Comparison of ENCODE assay signal across 8 mouse cellular contexts in the genomic region with DNA sequence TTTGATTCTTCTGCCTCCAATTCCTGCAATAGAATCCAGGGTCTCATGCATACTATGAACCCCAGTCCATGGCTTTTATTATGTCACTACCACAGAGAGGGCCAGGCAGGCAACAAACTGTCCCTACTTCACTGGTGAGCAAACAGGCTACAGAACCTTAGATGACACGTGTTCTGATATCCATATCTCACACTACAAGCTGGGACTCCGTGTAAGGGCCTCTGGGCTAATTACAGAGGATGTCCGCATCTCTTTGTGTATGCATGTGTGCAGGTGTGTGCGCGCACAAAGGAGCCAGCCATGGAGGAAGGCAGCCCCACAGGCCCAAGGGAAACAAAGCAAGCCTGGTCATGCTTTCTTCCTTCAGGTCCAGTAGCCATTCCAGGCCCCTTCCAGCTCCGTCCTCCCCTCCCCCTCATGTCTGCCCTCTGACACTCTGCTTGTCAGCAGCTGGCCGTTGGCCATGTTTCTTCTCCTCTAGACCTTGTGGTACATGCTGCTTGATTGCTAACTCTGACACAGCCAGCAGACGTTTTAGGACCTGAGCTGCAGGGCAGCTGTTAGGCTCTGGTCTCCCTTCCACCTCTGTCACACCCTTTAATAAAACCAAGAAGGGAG. TPM values are rescaled to one million over a fixed set of nuclear protein-coding genes. Genes with fewer than 3 reads are reported as not detected.
A peak's percentile ranks its signal among the peaks of the same experiment; 100 is the strongest.
DNase-seq lines count a peak whose midpoint lies in the region; ATAC-seq and TF ChIP-seq lines count a peak whose summit lies in the region.

No protein-coding gene starts in this region.

- peaks cover 14% of the 10 kb centered on the region for H3K4me1 ChIP-seq in liver, embryonic 12.5 days
- peaks cover 18% of the 10 kb centered on the region for H3K4me1 ChIP-seq in forebrain, embryonic 12.5 days
- peaks cover 8% of the 10 kb centered on the region for H3K4me1 ChIP-seq in hindbrain, embryonic 16.5 days (ENCODE audit: control insufficient read depth, insufficient read depth, low read depth, low read length)
- peaks cover 6% of the 10 kb centered on the region; the same call in 1 of the 2 replicates for H3K4me1 ChIP-seq in liver, postnatal 0 days (ENCODE audit: insufficient read depth)

- H3K9ac ChIP-seq in liver, embryonic 12.5 days, result no peak overlapping the region
- H3K9ac ChIP-seq in forebrain, embryonic 12.5 days, result no peak overlapping the region
- H3K9ac ChIP-seq in hindbrain, embryonic 16.5 days (ENCODE audit: low read depth, low read length), result no peak overlapping the region
- H3K9ac ChIP-seq in liver, postnatal 0 days (replicated peaks), result no peak overlapping the region

- DNase-seq in liver, result peak; percentile 36
- DNase-seq in liver, postnatal 0 days, result peak; percentile 69
- DNase-seq in adrenal gland, adult 8-10 months, result no peak
- DNase-seq in layer of hippocampus, postnatal 25 days (ENCODE audit: extremely low spot score in 1 of 2, low spot score in 1 of 2), result no peak

- no peak for TF ChIP-seq EP300 in liver, postnatal 0 days (IDR thresholded peaks at IDR 0.05; ENCODE audit: low read depth)

- 54% methylated on average over 8 of the region's 8 CpGs for WGBS in liver, embryonic 12.5 days (ENCODE audit: insufficient replicate concordance)
- WGBS in forebrain, embryonic 12.5 days, result 57% methylated on average over 8 of the region's 8 CpGs
- 33% methylated on average over 8 of the region's 8 CpGs for WGBS in hindbrain, embryonic 16.5 days
- 54% methylated on average over 8 of the region's 8 CpGs for WGBS in liver, postnatal 0 days (ENCODE audit: insufficient replicate concordance)

- H3K4me2 ChIP-seq in liver, embryonic 12.5 days, result no peak overlapping the region
- H3K4me2 ChIP-seq in forebrain, embryonic 12.5 days, result no peak overlapping the region
- no peak overlapping the region for H3K4me2 ChIP-seq in hindbrain, embryonic 16.5 days (ENCODE audit: low read length)
- H3K4me2 ChIP-seq in liver, postnatal 0 days (ENCODE audit: low read depth, low read length), result no peak overlapping the region

- no peaks in the 10 kb centered on the region; the same call in 1 of the 2 replicates for H3K27me3 ChIP-seq in liver, embryonic 12.5 days (replicated peaks)
- H3K27me3 ChIP-seq in forebrain, embryonic 12.5 days, result 0 out of 2 replicates have a peak, but pooled peaks cover 5% of the 10 kb centered on the region
- peaks cover 3% of the 10 kb centered on the region; the same call in 1 of the 2 replicates for H3K27me3 ChIP-seq in hindbrain, embryonic 16.5 days (replicated peaks; ENCODE audit: control insufficient read depth, insufficient read depth, low read length)
- no peaks in the 10 kb centered on the region for H3K27me3 ChIP-seq in liver, postnatal 0 days (ENCODE audit: insufficient read depth, low read length)

- ATAC-seq in liver, embryonic 12.5 days, result no peak
- ATAC-seq in forebrain, embryonic 12.5 days (ENCODE audit: low FRiP score), result 0 out of 2 replicates have a peak, but pooled peaks have one; percentile 37
- peak; percentile 46 for ATAC-seq in hindbrain, embryonic 16.5 days
- ATAC-seq in liver, postnatal 0 days, result peak; percentile 51
- ATAC-seq in granulocyte monocyte progenitor cell, adult 5-6 weeks (replicated peaks; ENCODE audit: poor library complexity, severe bottlenecking), result no peak

- H3K4me3 ChIP-seq in liver, embryonic 12.5 days, result no peak overlapping the region
- H3K4me3 ChIP-seq in forebrain, embryonic 12.5 days (replicated peaks), result no peak overlapping the region
- no peak overlapping the region for H3K4me3 ChIP-seq in hindbrain, embryonic 16.5 days (ENCODE audit: low read length)
- no peak overlapping the region for H3K4me3 ChIP-seq in liver, postnatal 0 days (ENCODE audit: low read depth, low read length)

- TF ChIP-seq CTCF in liver, postnatal 0 days (IDR thresholded peaks at IDR 0.05; ENCODE audit: low read depth), result no peak

- H3K9me3 ChIP-seq in liver, embryonic 12.5 days (replicated peaks), result no peaks in the 10 kb centered on the region
- no peaks in the 10 kb centered on the region for H3K9me3 ChIP-seq in forebrain, embryonic 12.5 days
- H3K9me3 ChIP-seq in hindbrain, embryonic 16.5 days (ENCODE audit: control insufficient read depth, low read length), result no peaks in the 10 kb centered on the region
- no peaks in the 10 kb centered on the region for H3K9me3 ChIP-seq in liver, postnatal 0 days (ENCODE audit: low read length)

- H3K27ac ChIP-seq in liver, embryonic 12.5 days, result no peak overlapping the region
- H3K27ac ChIP-seq in forebrain, embryonic 12.5 days, result peak overlapping the region; percentile 61
- no peak overlapping the region for H3K27ac ChIP-seq in hindbrain, embryonic 16.5 days (ENCODE audit: low read depth, low read length)
- no peak overlapping the region for H3K27ac ChIP-seq in liver, postnatal 0 days (ENCODE audit: low read depth)

- H3K36me3 ChIP-seq in liver, embryonic 12.5 days, result no peaks in the 10 kb centered on the region
- no peaks in the 10 kb centered on the region for H3K36me3 ChIP-seq in forebrain, embryonic 12.5 days (replicated peaks)
- H3K36me3 ChIP-seq in hindbrain, embryonic 16.5 days (ENCODE audit: control insufficient read depth, insufficient read depth, low read length), result no peaks in the 10 kb centered on the region
- no peaks in the 10 kb centered on the region for H3K36me3 ChIP-seq in liver, postnatal 0 days (replicated peaks; ENCODE audit: insufficient read depth, low read length)

RNA-seq across cellular contexts. Expression of a gene that starts 0.5 kb away (rescaled TPM):
- polyA plus RNA-seq in liver, embryonic 12.5 days (2016; fragmentation: Nextera tagmentation; extraction: Ambion mirVana), result 0.41 and 0.62 TPM in 2 replicates
- 2.7 and 3.0 TPM in 2 replicates for polyA plus RNA-seq in forebrain, embryonic 12.5 days (2016; fragmentation: Nextera tagmentation; extraction: Ambion mirVana)
- 5.0 and 6.0 TPM in 2 replicates for polyA plus RNA-seq in hindbrain, embryonic 16.5 days (2015; fragmentation: Nextera tagmentation; extraction: Ambion mirVana)
- polyA plus RNA-seq in liver, postnatal 0 days (2015; fragmentation: Nextera tagmentation; extraction: Ambion mirVana), result 5.5 and 6.3 TPM in 2 replicates
- 3.1 TPM in 1 of 2 replicates, not detected in the other for total RNA-seq in granulocyte monocyte progenitor cell, adult 5-6 weeks (2014; fragmentation: Nextera tagmentation)
- 1.2 TPM in 1 of 2 replicates, not detected in the other for total RNA-seq in granulocyte monocyte progenitor cell, adult 5-6 weeks (2017)
- total RNA-seq in adrenal gland, adult 8-10 months (2022), result not detected
- total RNA-seq in layer of hippocampus, postnatal 25 days (2021), result 1 to 10 TPM; 6.0 to 8.1 TPM

Comparison
In these comparisons a context has a peak if more than half of its experiments do, and no peak if none do; other contexts are left out.
1. ATAC-seq: peak in forebrain, embryonic 12.5 days (single experiment), hindbrain, embryonic 16.5 days (single experiment) and liver, postnatal 0 days (single experiment); none in liver, embryonic 12.5 days (single experiment) and granulocyte monocyte progenitor cell, adult 5-6 weeks (single experiment).
2. DNase-seq: peak in liver (single experiment) and liver, postnatal 0 days (single experiment); none in adrenal gland, adult 8-10 months (single experiment) and layer of hippocampus, postnatal 25 days (0 of 2).